Mouse (Mus musculus): Measurements from ENCODE around the gene Cebpz. TPM values are rescaled to one million over a fixed set of nuclear protein-coding genes. Genes with fewer than 3 reads are reported as not detected.

Cebpz gene
- polyA plus RNA-seq (2015; fragmentation: Nextera tagmentation; extraction: Ambion mirVana), result 57.6 and 57.9 TPM in 2 replicates

DNA sequence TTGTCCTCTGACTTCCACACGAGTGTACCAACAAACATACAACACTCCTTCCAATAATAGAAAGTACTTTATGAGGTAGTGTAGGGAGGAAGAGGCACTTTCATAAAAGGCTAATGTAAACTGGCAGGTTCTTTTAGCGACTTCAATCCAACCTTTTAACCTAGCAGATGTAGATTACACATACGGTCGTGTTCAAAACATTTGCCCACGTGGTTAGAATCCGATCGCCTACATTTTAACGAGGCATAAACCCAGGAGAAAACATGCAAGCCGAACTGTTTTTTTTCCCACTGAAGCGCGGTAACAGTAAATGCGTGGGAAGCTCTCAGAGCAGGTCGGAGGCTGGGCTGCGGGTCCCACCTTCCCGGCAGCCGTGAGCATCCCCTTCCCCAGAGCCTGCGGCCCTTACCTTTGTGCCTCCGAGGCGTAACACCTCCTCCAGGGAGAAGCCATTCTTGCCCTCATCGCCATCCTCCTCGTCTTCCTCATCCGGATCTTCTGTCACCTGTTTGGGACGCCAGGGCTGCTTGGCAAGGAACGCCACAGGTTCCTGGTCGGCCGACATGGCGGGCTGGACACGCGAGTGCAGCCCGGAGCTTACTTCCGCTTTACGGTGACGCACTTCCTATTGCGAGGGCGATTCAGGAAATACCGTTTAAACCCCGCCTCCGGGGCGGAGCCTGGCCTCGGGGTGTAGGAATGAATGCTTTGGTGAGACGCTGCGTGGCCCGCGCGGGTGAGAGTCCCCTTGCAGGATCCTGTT, at the start of gene Cebpz, which contains the start of gene Ndufaf7:
Gene Cebpz (minus strand): TSS at position 601 of the 763 bp plus-strand sequence.
Gene Ndufaf7 (plus strand): TSS at position 671 of the 763 bp plus-strand sequence.
- H3K9me3 ChIP-seq (replicated peaks), result no peaks in the 10 kb centered on the region
- peak within 1 kb of the TSS; percentile 49 for H3K27ac ChIP-seq (replicated peaks)
- H3K36me3 ChIP-seq, result peaks cover 37% of the 10 kb centered on the region
- peak; percentile 98 for ATAC-seq (ENCODE audit: insufficient number of reproducible peaks, low FRiP score, low TSS enrichment, low read depth)
- H3K4me1 ChIP-seq, result peaks cover 12% of the 10 kb centered on the region
- H3K27me3 ChIP-seq, result no peaks in the 10 kb centered on the region
- peak within 1 kb of the TSS; percentile 79 for H3K4me2 ChIP-seq (replicated peaks)
- under 1% methylated on average over 45 of the region's 45 CpGs for WGBS
- peak within 1 kb of the TSS; percentile 67 for H3K4me3 ChIP-seq (replicated peaks)
- H3K9ac ChIP-seq, result peak within 1 kb of the TSS; percentile 56

GRCm38 (mm10) chr17:78983736-78984135, 46.9 kb upstream of the Cebpz start:
- Histone ChIP-seq H3K4me2 (replicated peaks) (no peak overlapping the region), H3K9ac (no peak overlapping the region), H3K9me3 (replicated peaks) (no peaks in the 10 kb centered on the region), H3K36me3 (peaks cover 32% of the 10 kb centered on the region; the same call in 1 of the 2 replicates), H3K4me3 (replicated peaks) (no peak overlapping the region), H3K4me1 (no peaks in the 10 kb centered on the region), H3K27ac (replicated peaks) (no peak overlapping the region), H3K27me3 (no peaks in the 10 kb centered on the region)
- ATAC-seq (ENCODE audit: insufficient number of reproducible peaks, low FRiP score, low TSS enrichment, low read depth), result no peak
- 90% methylated on average over 3 of the region's 3 CpGs for WGBS

- Histone ChIP-seq H3K4me1 (no peaks in the 10 kb centered on the region), H3K27me3 (no peaks in the 10 kb centered on the region), H3K36me3 (peaks cover 32% of the 10 kb centered on the region; the same call in 1 of the 2 replicates), H3K4me2 (replicated peaks) (no peak overlapping the region), H3K4me3 (replicated peaks) (no peak overlapping the region), H3K9me3 (replicated peaks) (no peaks in the 10 kb centered on the region), H3K27ac (replicated peaks) (no peak overlapping the region), H3K9ac (no peak overlapping the region)
- no peak for ATAC-seq (ENCODE audit: insufficient number of reproducible peaks, low FRiP score, low TSS enrichment, low read depth)
- 88% methylated on average over 8 of the region's 8 CpGs for WGBS
Measured at GRCm38 (mm10) chr17:78983166-78983565, 46.3 kb upstream of the Cebpz start.

DNA sequence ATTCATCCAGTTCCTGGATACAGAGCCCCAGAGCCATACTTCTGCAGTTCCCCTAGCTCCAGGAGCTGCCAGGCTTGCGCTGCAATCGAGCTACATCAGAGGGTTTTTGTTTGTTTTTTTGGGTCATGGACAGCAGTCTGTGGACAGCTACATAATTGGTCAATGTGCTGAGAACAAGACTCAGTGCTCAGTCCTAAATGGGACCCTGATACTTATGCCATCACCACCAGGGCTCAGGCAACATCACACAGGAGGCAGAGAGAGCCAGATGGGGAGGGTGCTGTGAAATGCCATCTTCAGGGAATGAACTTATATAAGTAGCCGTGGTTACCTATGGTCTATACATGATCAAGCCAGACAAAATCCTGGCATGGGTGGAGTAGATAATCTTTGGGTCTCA, 31.6 kb upstream of the Cebpz start:
- Histone ChIP-seq H3K27me3 (no peaks in the 10 kb centered on the region), H3K9me3 (replicated peaks) (no peaks in the 10 kb centered on the region), H3K4me1 (no peaks in the 10 kb centered on the region), H3K27ac (replicated peaks) (no peak overlapping the region), H3K4me3 (replicated peaks) (no peak overlapping the region), H3K4me2 (replicated peaks) (no peak overlapping the region), H3K36me3 (peaks cover 47% of the 10 kb centered on the region), H3K9ac (no peak overlapping the region)
- 90% methylated on average over 3 of the region's 3 CpGs for WGBS
- ATAC-seq (ENCODE audit: insufficient number of reproducible peaks, low FRiP score, low TSS enrichment, low read depth), result no peak

DNA sequence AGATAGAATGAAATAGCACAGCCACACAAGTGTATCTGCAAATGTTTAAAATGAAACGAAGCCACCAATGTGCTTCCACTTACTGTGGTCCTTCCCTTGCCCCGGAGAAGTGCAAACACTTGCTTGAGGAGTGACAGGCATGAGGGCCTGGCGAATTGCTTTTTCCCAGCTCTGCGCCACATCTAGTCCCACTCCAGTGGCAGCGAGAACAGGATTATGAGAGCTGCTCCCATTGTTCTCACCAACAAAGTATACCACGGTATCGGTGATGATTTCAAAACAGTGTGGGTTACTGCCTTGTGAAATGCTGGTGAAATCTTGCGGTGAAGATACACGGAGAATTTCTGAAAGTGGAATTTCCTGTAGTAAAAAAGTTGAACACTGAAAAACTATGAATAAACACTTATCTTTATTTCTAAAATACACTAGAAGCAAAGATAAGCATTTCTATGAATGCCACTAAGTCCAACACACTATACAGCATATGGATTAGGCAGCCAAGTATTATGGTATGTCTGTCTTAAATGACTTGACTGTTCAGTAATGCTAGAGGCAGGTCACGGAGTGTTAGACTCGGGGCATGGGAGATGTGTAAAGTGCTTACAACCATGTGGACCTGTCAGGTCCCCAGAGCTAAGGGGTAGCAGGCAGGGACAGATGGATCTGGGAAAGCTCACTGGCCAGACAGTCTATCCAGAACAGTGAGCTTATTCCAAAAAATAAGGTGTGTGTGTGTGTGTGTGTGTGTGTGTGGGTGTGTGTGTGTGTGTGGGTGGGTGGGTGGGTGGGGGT, 29.4 kb upstream of the Cebpz start:
- Histone ChIP-seq H3K4me1 (no peaks in the 10 kb centered on the region), H3K9me3 (replicated peaks) (no peaks in the 10 kb centered on the region), H3K36me3 (peaks cover 48% of the 10 kb centered on the region), H3K4me3 (replicated peaks) (no peak overlapping the region), H3K4me2 (replicated peaks) (no peak overlapping the region), H3K27ac (replicated peaks) (no peak overlapping the region), H3K27me3 (no peaks in the 10 kb centered on the region), H3K9ac (no peak overlapping the region)
- no peak for ATAC-seq (ENCODE audit: insufficient number of reproducible peaks, low FRiP score, low TSS enrichment, low read depth)
- WGBS, result 87% methylated on average over 11 of the region's 11 CpGs

GRCm38 (mm10) chr17:78964387-78964786, 27.5 kb upstream of the Cebpz start:
- no peak overlapping the region for H3K4me3 ChIP-seq (replicated peaks)
- peaks cover 56% of the 10 kb centered on the region for H3K36me3 ChIP-seq
- no peaks in the 10 kb centered on the region for H3K27me3 ChIP-seq
- no peak overlapping the region for H3K4me2 ChIP-seq (replicated peaks)
- no peak for ATAC-seq (ENCODE audit: insufficient number of reproducible peaks, low FRiP score, low TSS enrichment, low read depth)
- H3K9me3 ChIP-seq (replicated peaks), result no peaks in the 10 kb centered on the region
- H3K9ac ChIP-seq, result no peak overlapping the region
- 84% methylated on average over 1 of the region's 1 CpGs for whole genome bisulfite sequencing
- H3K27ac ChIP-seq (replicated peaks), result no peak overlapping the region
- no peaks in the 10 kb centered on the region for H3K4me1 ChIP-seq

DNA sequence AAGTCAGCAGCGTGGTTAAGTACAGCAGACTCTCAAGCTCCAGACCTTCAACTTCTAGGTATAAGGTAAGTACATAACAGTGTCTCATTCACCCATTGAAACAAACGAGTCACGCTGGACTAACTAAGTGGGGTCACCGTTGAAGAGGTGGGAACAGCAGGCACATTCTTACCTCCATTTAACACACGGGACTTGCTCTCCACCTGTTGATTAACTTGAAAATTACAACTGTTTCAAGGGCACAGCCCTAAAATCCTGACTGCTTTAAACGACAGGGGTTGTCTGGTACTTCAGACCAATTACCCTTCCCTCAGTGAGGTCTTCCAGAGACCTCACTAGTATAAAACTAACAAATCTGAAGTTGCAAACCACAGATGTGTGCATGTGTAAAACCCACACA, 22.6 kb upstream of the Cebpz start:
- Histone ChIP-seq H3K4me3 (replicated peaks) (no peak overlapping the region), H3K4me2 (replicated peaks) (no peak overlapping the region), H3K9ac (no peak overlapping the region), H3K4me1 (no peaks in the 10 kb centered on the region), H3K9me3 (replicated peaks) (no peaks in the 10 kb centered on the region), H3K36me3 (peaks cover 70% of the 10 kb centered on the region), H3K27me3 (no peaks in the 10 kb centered on the region), H3K27ac (replicated peaks) (no peak overlapping the region)
- WGBS, result 78% methylated on average over 6 of the region's 6 CpGs
- ATAC-seq (ENCODE audit: insufficient number of reproducible peaks, low FRiP score, low TSS enrichment, low read depth), result no peak

DNA sequence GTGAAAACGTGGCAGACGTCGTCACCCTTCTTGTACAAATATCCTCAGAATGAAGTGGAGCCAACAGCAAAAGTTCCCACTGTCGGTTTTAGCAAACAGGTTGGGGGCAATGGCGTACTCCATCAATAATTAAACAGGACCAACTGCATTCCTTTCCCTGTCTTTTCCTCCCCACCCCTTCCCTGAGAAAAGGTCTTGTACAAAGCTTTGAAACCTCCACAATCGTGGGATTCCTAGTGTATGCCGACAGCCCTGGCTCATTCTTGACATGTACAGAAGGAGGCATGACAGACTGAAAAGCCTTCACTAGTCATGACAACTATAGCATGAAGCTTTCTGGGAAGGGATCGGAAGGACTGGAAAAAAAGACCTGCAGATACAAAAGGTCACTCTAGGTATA, 16.4 kb upstream of the Cebpz start:
- Histone ChIP-seq H3K9me3 (replicated peaks) (no peaks in the 10 kb centered on the region), H3K9ac (no peak overlapping the region), H3K4me1 (no peaks in the 10 kb centered on the region), H3K4me2 (replicated peaks) (no peak overlapping the region), H3K4me3 (replicated peaks) (no peak overlapping the region), H3K36me3 (peaks cover 77% of the 10 kb centered on the region), H3K27me3 (no peaks in the 10 kb centered on the region), H3K27ac (replicated peaks) (no peak overlapping the region)
- ATAC-seq (ENCODE audit: insufficient number of reproducible peaks, low FRiP score, low TSS enrichment, low read depth), result no peak
- 76% methylated on average over 8 of the region's 8 CpGs for WGBS

DNA sequence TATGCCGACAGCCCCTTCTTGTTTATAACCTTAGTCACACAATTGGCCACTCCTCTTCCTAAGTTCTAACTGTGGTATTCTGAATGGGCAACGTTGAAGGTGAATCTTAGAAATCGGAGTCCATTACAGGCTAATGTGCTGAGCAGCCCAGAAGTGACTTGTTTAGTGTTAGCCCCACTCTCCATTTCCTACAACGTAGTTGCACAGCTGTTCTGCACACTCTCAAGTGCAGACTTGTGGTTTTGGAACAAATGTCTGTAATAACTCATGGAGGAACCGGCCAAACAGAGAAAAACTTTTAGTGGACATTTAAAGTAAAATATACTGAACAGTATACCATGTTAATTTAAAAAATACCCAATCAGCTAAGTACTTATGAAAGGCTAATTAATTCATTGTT, 15.2 kb upstream of the Cebpz start:
- 76% methylated on average over 5 of the region's 5 CpGs for WGBS
- Histone ChIP-seq H3K27ac (replicated peaks) (no peak overlapping the region), H3K36me3 (peaks cover 80% of the 10 kb centered on the region), H3K4me3 (replicated peaks) (no peak overlapping the region), H3K9me3 (replicated peaks) (no peaks in the 10 kb centered on the region), H3K4me2 (replicated peaks) (no peak overlapping the region), H3K27me3 (no peaks in the 10 kb centered on the region), H3K4me1 (no peaks in the 10 kb centered on the region), H3K9ac (no peak overlapping the region)
- no peak for ATAC-seq (ENCODE audit: insufficient number of reproducible peaks, low FRiP score, low TSS enrichment, low read depth)

DNA sequence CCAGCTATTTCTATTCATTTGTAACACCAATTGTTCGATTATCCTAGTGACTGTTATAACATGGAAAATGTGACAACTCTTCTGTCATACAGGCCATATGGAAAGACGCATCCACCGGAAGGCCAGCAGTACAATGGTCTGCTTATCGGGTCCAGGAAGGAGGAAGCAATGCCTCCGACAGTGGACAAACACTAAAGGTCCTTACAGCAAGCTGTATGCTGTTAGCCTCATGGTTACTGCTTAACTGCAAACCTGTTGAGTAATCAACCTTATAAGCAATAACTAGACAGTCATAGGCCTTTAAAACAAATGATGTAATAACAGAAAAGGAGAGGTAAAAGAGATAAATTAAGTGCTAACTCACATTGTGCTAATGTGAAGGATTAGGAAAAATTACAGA, 14.4 kb upstream of the Cebpz start:
- Histone ChIP-seq H3K4me3 (replicated peaks) (no peak overlapping the region), H3K4me1 (no peaks in the 10 kb centered on the region), H3K9ac (no peak overlapping the region), H3K27me3 (no peaks in the 10 kb centered on the region), H3K27ac (replicated peaks) (no peak overlapping the region), H3K9me3 (replicated peaks) (no peaks in the 10 kb centered on the region), H3K36me3 (peaks cover 81% of the 10 kb centered on the region), H3K4me2 (replicated peaks) (no peak overlapping the region)
- 94% methylated on average over 5 of the region's 5 CpGs for WGBS
- no peak for ATAC-seq (ENCODE audit: insufficient number of reproducible peaks, low FRiP score, low TSS enrichment, low read depth)

DNA sequence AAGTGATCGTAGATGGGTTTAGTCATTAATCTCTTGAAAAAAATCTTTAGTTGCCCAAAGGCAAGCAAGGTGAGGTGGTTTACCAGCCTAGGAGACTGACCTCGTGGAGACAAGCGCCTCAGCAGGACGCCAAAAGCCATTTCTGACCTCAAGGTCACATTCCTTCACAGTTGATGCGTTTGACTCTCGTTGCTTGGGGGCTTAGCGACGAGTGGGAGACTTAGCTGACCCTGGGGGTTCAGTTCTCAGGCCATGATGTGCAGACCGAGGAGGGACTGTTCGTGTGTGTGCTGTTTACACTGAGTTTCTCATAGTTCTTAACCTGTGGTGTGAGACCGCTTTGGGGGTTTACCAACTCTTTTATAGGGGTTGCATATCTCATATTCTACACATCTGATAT, 5.7 kb upstream of the Cebpz start:
- Histone ChIP-seq H3K9me3 (replicated peaks) (no peaks in the 10 kb centered on the region), H3K36me3 (peaks cover 42% of the 10 kb centered on the region), H3K4me2 (replicated peaks) (no peak overlapping the region), H3K4me3 (replicated peaks) (no peak overlapping the region), H3K27me3 (no peaks in the 10 kb centered on the region), H3K9ac (no peak overlapping the region), H3K4me1 (peaks cover 3% of the 10 kb centered on the region), H3K27ac (replicated peaks) (no peak overlapping the region)
- 42% methylated on average over 11 of the region's 11 CpGs for WGBS
- no peak for ATAC-seq (ENCODE audit: insufficient number of reproducible peaks, low FRiP score, low TSS enrichment, low read depth)

All from embryonic facial prominence, embryonic 15.5 days (tissue).